Mouse (Mus musculus): ENCODE measurements around the gene Etv6.

DNA sequence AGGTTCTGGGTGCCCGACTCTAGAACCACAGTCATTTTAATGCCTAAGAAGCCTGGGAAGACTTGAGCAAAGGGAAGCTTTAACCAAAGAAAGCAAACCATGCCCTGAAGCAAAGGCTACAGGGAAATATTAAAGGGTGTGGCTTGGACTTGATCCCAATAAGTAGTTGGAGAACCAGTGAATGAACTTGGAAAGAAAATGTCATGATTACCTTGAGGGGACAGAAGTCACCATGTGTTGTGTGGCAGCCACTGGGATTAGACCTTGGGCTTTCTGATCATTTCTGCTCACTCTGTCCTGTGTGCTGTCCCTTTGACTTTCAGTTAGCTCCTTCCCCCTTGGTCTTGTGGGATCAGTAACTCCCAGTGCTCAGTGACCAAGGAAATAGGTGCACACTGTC is 38.9 kb downstream of the Etv6 start:
- TF ChIP-seq CTCF (IDR thresholded peaks at IDR 0.05; ENCODE audit: low read depth) (no peak), EP300 (optimal IDR thresholded peaks at IDR 0.05) (no peak)
